Mouse (Mus musculus) lung, postnatal 14 days (tissue): Measurements from ENCODE around the gene Il17rd.

Experiments used
- DNase-seq: peaks from one replicate; pipeline ENCODE4 v3.0.0; 2021

The Il17rd gene

DNA sequence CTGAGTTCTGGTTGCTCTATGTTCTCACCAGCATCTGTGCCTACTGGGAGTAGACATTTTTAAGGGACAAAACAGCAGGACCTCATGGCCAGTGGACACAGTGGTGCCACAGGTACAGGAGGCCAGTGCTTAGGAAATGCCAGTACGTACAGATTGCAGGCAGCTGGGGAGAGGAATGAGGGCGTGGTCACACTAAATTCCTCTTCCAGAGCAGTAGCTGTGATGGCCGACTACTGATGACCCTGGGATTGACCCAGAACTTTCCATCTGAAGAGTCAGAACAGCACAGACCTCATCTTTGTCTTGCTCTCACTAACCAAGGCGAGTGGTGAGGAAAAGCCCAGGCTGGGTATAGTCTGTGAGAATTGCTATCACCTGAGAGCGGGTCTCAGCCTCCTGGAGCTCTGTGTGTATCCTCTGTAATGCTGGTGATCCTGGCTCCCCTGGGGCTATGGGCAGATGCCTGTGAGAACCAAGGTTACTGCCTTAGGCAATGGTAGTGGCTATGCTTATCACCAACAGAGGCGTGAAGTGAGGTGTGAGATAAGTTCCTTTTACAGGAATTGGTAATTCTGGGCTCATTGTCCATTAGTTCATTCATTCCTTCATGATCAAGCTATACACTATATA, 111.4 kb downstream of the Il17rd start:
- DNase-seq = no peak

DNA sequence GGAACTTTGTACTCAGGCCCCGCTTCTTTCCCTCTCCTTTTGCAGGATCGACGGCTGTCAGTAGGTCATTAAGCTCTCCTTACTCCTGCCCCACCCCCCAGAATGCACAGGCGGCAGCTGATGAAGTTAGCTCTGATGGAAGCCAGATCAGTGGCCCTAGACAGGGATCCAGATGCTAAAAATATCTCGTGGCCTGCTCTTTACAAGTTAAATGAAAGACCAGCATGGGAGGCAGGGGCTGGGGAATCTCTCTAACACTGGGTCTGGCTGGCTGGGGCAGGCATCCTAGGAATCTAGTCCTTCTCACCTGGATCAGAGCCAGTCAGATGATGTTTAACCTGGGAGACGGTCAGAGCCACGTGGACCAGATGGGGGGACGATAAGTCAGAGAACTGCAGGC, 112.7 kb downstream of the Il17rd start:
- no peak for DNase-seq

DNA sequence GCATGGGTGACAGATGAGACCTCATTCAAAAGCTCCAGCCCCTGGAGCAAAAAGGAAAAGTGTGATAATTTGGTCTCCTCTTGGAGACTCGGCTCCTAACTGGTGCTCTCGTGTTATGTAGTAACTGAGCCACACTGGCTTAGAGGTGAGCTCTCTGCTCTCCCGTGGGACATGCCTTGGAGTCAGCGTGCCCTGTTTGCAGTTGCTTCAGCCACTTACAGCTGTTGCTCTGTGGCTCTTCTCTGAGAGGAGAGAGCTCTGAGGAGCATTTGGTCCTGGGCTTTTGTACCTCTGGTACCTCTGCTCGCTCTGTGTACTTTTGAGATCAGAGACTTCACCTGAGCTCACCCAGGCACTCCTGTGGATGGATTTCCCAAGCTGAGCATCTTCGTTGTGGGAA, 116.3 kb downstream of the Il17rd start:
- no peak for DNase-seq

DNA sequence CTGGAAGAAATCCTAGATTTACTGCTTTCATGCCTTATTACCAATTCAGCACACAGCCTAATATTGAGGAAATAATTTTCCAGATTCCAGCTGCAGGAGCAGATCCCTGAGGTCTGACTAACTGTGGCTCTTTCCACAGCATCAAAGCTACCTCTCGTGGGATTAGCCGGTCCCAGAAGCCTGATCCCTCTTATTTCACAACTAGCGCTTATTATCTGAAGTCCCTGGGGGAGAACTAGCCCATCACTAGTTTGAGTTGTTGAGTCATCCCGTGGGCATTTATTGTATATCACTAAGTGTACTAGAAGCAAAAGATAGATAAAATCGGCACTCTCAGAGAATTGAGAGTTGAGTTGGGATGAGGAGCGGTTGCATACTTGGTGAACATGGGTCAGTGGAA, 117.3 kb downstream of the Il17rd start:
- no peak for DNase-seq
